Mouse (Mus musculus) left cerebral cortex, adult 18-20 months (tissue): ENCODE data around the gene Gm17018. TPM values are rescaled to one million over a fixed set of nuclear protein-coding genes. Genes with fewer than 3 reads are reported as not detected.

ENCODE experiments used
- DNase-seq, 2 experiments: peaks; one replicate each; pipeline ENCODE4 v3.0.0; 2021 to 2022; ENCODE audit warnings: low spot score in 2 of 2, mixed read lengths in 1 of 2
- total RNA-seq, 2 experiments: library from RNA; stranded (reverse); gene quantifications; 2 replicates each; pipeline ENCODE4 v1.2.3; 2021

Gm17018 gene
- total RNA-seq, 2 experiments from 2014 or later = 69.3 to 74.5 TPM

DNA sequence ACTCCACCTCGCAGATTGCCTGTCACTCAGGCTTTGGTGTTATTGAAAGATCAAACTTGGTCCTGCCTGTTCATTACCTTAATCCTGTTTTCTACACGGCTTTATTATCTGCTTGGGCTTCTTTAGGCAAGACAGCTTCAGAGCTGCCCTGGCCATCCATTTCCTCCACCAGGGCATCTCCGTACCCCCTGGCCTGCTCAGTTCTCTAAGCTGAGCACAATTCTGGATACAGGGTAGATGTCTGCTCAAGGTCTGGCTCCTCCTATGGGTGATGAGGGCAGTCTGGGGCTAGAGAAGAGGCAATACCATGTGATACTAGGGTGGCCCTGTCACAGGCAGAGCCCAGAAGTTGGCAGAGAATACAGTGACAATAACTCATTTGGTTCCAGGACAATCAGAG is 26.4 kb downstream of the Gm17018 start:
- no peak for DNase-seq

- DNase-seq = no peak
These were observed 27.3 kb downstream of the Gm17018 start for GRCm38 (mm10) chr19:45587509-45588292.

- DNase-seq = no peak
These were observed 29.3 kb downstream of the Gm17018 start for GRCm38 (mm10) chr19:45589761-45590160.

DNA sequence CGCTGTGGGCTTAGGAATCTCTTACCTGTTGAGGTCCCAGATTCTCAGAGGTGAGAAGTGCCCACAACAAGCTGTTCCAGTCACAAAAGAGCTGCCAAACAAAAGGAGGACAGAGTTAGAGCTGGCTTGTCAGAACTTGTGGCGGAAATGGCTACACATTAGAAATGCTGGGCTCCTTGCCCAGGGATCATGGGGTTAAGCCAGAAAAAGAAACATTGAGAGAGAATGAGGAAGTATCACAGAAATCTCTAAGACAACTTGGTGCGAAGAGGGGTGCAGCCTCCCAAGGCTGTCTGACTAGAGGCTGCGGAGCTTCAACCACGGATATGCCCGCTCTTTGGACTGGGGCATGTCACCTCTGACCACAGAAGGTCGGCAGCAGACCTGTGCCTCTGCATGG is 31.3 kb downstream of the Gm17018 start:
- no peak for DNase-seq

DNA sequence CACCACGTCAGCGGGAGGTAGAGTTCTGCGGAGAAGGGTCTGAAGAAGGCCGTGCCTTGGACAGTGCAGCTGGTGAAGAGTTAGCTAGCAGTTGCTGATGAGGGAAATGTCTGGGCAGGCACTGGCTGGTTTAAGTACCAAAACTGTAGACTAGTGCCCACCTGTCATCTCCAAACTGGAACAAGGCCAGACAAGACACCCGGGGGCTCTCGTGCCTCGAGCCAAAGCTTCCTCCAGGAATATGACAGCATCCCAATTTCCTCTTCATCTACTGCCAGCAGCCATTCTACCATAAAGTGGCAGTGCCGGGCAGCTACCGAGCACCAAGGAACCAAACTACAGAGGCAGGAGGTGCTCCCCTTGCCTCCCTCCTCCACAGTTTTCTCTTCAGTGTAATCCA is 32.5 kb downstream of the Gm17018 start:
- DNase-seq = no peak

DNA sequence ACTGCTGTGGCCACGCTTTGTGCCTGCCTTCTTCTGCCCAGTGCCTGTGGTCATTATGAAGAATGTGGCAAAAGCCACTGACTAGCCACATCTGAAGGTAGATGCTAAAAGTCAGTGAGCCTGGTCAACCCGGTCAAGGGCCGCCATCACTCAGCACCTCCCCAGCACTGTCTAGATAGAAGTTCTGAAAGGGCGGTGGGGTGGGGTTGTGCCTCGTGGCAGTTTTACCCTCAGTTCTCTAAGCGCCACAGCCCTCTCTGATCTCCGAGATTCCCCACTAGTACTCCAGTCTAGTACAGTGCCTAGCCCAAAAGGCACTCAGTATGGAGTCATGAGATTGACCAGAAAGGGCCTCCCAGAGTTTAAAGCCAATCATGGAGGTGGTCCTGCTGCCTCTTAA is 33.7 kb downstream of the Gm17018 start:
- DNase-seq = no peak

- no peak for DNase-seq
These were observed 35.1 kb downstream of the Gm17018 start for GRCm38 (mm10) chr19:45595481-45595880.

DNA sequence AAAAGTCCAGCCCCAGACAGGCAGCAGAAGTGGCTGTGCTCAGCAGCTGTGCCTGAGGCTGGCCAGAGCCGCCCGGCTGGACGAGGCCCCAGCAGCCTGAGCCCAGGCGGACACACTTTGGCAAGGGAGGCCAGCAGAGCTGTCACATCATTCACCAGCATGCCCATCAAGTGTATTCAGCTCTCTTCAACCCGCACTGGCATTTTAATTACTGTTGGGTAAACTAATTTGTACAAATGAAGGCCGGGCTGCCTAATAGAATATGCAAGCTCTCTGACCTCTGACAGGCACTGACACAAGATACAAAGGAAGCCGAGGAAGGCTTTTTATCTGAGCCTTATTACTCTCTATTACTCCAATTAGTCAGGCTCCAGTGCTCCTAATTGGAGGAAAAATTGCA is 35.6 kb downstream of the Gm17018 start:
- DNase-seq = no peak

- DNase-seq = no peak
These were observed 36.0 kb downstream of the Gm17018 start for GRCm38 (mm10) chr19:45596434-45596833.

GRCm38 (mm10) chr19:45597106-45597505 is 36.7 kb downstream of the Gm17018 start:
- DNase-seq = no peak

GRCm38 (mm10) chr19:45602606-45603005 is 42.2 kb downstream of the Gm17018 start:
- no peak for DNase-seq

- DNase-seq = no peak
These were observed 46.3 kb downstream of the Gm17018 start for GRCm38 (mm10) chr19:45606701-45607100.

GRCm38 (mm10) chr19:45607479-45607878 is 47.1 kb downstream of the Gm17018 start:
- no peak for DNase-seq

DNA sequence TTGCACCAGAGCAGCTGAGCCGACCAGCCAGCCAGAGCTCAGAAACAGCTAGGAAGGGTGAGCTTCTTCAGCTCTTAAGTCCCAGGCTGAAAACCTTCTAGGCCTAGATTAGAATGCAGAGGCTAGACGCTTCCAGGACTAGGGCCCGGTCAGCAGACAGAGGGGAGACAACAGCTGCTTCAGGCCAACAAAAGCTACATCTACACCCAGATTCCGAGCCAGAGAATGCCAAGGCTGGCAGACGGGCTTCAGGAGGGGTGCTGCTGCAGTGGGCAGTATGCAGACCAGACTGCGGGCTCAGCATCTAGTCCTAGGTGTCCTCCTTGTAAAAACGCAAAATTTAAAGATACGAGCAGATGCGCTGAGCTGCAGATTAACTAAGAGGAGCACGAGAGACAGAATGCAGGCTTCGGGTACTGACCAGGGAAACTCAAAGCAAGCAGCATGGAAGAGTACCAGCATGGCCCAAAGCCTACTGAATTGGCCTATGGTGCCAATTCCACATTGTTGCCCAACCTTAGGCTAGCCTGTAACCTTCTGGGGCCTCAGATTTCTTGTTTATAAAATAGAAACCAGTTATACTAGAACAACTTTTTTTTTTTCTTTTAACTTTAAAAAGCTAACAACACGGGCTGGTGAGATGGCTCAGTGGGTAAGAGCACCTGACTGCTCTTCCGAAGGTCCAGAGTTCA is 48.4 kb downstream of the Gm17018 start:
- no peak for DNase-seq

DNA sequence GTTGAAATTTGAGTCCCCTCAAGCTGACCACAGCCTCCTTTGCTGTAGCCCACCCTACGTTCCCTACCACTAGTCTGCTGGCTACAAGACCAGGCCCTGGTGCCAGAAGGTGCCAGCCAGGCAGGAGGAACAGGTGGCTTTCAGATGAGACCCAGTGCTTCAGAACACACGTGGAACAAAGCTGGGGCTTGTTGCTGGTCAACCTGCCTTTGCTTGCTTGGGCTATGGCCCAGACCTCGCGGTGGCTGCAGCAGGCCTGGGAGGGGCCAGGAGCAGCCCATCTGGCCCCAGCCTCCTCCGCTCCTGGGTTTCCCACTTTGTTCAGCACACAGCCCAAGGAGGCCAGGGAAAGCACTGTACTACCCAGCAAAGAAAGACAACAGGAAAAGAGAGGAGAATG is 50.4 kb downstream of the Gm17018 start:
- no peak for DNase-seq

DNA sequence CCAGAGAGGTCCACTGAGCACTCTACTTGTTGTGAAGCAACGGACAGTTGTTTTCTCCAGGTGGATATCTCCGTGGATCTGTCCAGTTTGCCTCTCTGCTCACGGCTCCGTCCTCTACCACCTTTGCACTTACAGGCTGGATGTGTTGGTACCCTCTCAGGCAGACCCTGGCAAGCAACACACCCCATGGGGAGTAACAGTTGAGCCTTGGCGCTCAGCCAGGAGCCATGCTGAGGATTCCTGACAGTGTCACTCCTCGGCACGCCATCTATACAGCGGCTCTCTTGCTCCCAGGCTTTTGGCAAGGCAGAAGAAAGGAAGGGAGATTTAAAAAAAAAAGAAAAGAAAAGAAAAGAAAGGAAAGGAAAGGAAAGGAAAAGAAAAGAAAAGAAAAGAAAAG is 54.0 kb downstream of the Gm17018 start:
- DNase-seq = no peak

- no peak for DNase-seq
These were observed 54.5 kb downstream of the Gm17018 start for GRCm38 (mm10) chr19:45614928-45615327.

- no peak for DNase-seq
These were observed 55.2 kb downstream of the Gm17018 start for GRCm38 (mm10) chr19:45615415-45616213.

GRCm38 (mm10) chr19:45616214-45616518 is 55.8 kb downstream of the Gm17018 start:
- DNase-seq = no peak

- no peak for DNase-seq
These were observed 56.3 kb downstream of the Gm17018 start for GRCm38 (mm10) chr19:45616735-45617134.

- no peak for DNase-seq
These were observed 57.8 kb downstream of the Gm17018 start for GRCm38 (mm10) chr19:45618184-45618583.
